Mouse (Mus musculus): ENCODE results near the gene Gm13279.
A peak's percentile ranks its signal among the peaks of the same experiment; 100 is the strongest.
"Not testable (repeated sequence)": the region's sequence is repeated elsewhere in the genome, so short reads cannot be mapped to it uniquely, and the experiment has no call there.

The Gm13279 gene

GRCm38 (mm10) chr4:88797097-88797496 is at the start of gene Gm13279:
Gm13279 (plus strand) TSS chr4:88797397.
- not testable (repeated sequence) for DNase-seq (ENCODE audit: low spot score)

GRCm38 (mm10) chr4:88749926-88750325 is 47.3 kb upstream of the Gm13279 start:
- DNase-seq (ENCODE audit: low spot score), result no peak

GRCm38 (mm10) chr4:88754818-88755340 is 42.3 kb upstream of the Gm13279 start, which contains the start of gene Gm13271:
Gm13271 (plus strand) TSS chr4:88754868.
- peak; percentile 73 for DNase-seq (ENCODE audit: low spot score)

GRCm38 (mm10) chr4:88756581-88757513 is 40.4 kb upstream of the Gm13279 start:
- not testable (repeated sequence) for DNase-seq (ENCODE audit: low spot score)

GRCm38 (mm10) chr4:88757628-88758031 is 39.6 kb upstream of the Gm13279 start:
- DNase-seq (ENCODE audit: low spot score), result peak; percentile 87

- DNase-seq (ENCODE audit: low spot score), result not testable (repeated sequence)
These were observed 38.4 kb upstream of the Gm13279 start for GRCm38 (mm10) chr4:88758751-88759150.

GRCm38 (mm10) chr4:88759610-88760268 is 37.5 kb upstream of the Gm13279 start, which contains the start of gene Gm13283:
Gm13283 (plus strand) TSS chr4:88760119.
- DNase-seq (ENCODE audit: low spot score), result peak; percentile 34

- peak; percentile 42 for DNase-seq (ENCODE audit: low spot score)
These were observed 36.8 kb upstream of the Gm13279 start for GRCm38 (mm10) chr4:88760431-88760830.

- DNase-seq (ENCODE audit: low spot score), result peak; percentile 65
These were observed 35.4 kb upstream of the Gm13279 start for GRCm38 (mm10) chr4:88761776-88762175.

- DNase-seq (ENCODE audit: low spot score), result not testable (repeated sequence)
These were observed 34.9 kb upstream of the Gm13279 start for GRCm38 (mm10) chr4:88762341-88762740.

- not testable (repeated sequence) for DNase-seq (ENCODE audit: low spot score)
These were observed 33.7 kb upstream of the Gm13279 start for GRCm38 (mm10) chr4:88763384-88764018.

GRCm38 (mm10) chr4:88773534-88773933 is 23.7 kb upstream of the Gm13279 start, which contains the start of gene Gm13290:
Gm13290 (plus strand) TSS chr4:88773834.
- not testable (repeated sequence) for DNase-seq (ENCODE audit: low spot score)

GRCm38 (mm10) chr4:88776622-88777021 is 20.6 kb upstream of the Gm13279 start, which contains the start of gene Gm13289:
Gm13289 (plus strand) TSS chr4:88776922.
- not testable (repeated sequence) for DNase-seq (ENCODE audit: low spot score)

- not testable (repeated sequence) for DNase-seq (ENCODE audit: low spot score)
These were observed 17.6 kb upstream of the Gm13279 start, which contains the start of gene Gm13272 for GRCm38 (mm10) chr4:88779550-88779949. Gm13272 (plus strand) TSS chr4:88779850.

GRCm38 (mm10) chr4:88780320-88780719 is 16.9 kb upstream of the Gm13279 start:
- DNase-seq (ENCODE audit: low spot score), result not testable (repeated sequence)

GRCm38 (mm10) chr4:88781831-88782230 is 15.4 kb upstream of the Gm13279 start, which contains the start of gene Ifnz:
Ifnz (plus strand) TSS chr4:88782131.
- not testable (repeated sequence) for DNase-seq (ENCODE audit: low spot score)

- DNase-seq (ENCODE audit: low spot score), result not testable (repeated sequence)
These were observed 14.9 kb upstream of the Gm13279 start for GRCm38 (mm10) chr4:88782335-88782734.

- DNase-seq (ENCODE audit: low spot score), result not testable (repeated sequence)
These were observed 11.8 kb upstream of the Gm13279 start, which contains the start of gene Gm13276 for GRCm38 (mm10) chr4:88785409-88785808. Gm13276 (plus strand) TSS chr4:88785709.

GRCm38 (mm10) chr4:88788402-88788801 is 8.8 kb upstream of the Gm13279 start, which contains the start of gene Gm13277:
Gm13277 (plus strand) TSS chr4:88788632.
- peak; percentile 42 for DNase-seq (ENCODE audit: low spot score)

GRCm38 (mm10) chr4:88791250-88791649 is 5.9 kb upstream of the Gm13279 start, which contains the start of gene Gm13278:
Gm13278 (plus strand) TSS chr4:88791550.
- not testable (repeated sequence) for DNase-seq (ENCODE audit: low spot score)
